Mouse (Mus musculus) neural tube, embryonic 13.5 days (tissue): Measurements from ENCODE around the gene Aes. TPM values are rescaled to one million over a fixed set of nuclear protein-coding genes. Genes with fewer than 3 reads are reported as not detected.

ENCODE experiments used
- ATAC-seq: fragments of 200-750 bp; cut with Nextera tagmentation; 2 replicates; pipeline ENCODE4 v1.8.0; 2017; ENCODE audit warnings: low read depth, mild to moderate bottlenecking, moderate TSS enrichment, moderate library complexity
- H3K27ac ChIP-seq: fragments of 300-500 bp; sonication (generic); replicated peaks from 2 replicates; pipeline ENCODE4 v1.5.1; 2015; ENCODE audit warnings: moderate library complexity, mild to moderate bottlenecking, inconsistent platforms
- H3K27me3 ChIP-seq: fragments of 300-500 bp; sonication (generic); 2 replicates; pipeline ENCODE4 v1.6.1; 2015; ENCODE audit warnings: mild to moderate bottlenecking, inconsistent platforms
- H3K36me3 ChIP-seq: fragments of 300-500 bp; sonication (generic); 2 replicates; pipeline ENCODE4 v1.6.1; 2015; ENCODE audit warnings: mild to moderate bottlenecking, inconsistent platforms
- H3K4me1 ChIP-seq: fragments of 300-500 bp; sonication (generic); replicated peaks from 2 replicates; pipeline ENCODE4 v1.6.1; 2015; ENCODE audit warnings: inconsistent platforms
- H3K4me2 ChIP-seq: fragments of 300-500 bp; sonication (generic); 2 replicates; pipeline ENCODE4 v1.6.1; 2015; ENCODE audit warnings: inconsistent platforms, mild to moderate bottlenecking, moderate library complexity
- H3K4me3 ChIP-seq: fragments of 300-500 bp; sonication (generic); 2 replicates; pipeline ENCODE4 v1.5.1; 2015; ENCODE audit warnings: mild to moderate bottlenecking, inconsistent platforms
- H3K9ac ChIP-seq: fragments of 300-500 bp; sonication (generic); 2 replicates; pipeline ENCODE4 v1.6.1; 2015; ENCODE audit warnings: moderate library complexity, mild to moderate bottlenecking, inconsistent platforms
- H3K9me3 ChIP-seq: fragments of 300-500 bp; sonication (generic); 2 replicates; pipeline ENCODE4 v1.6.1; 2016; ENCODE audit warnings: inconsistent platforms
- WGBS: fragments of 180-500 bp; shearing (Covaris S2); methylation state at CpG from one replicate; pipeline ENCODE4 v1.1.7; 2015; 5-methylcytosine and 5-hydroxymethylcytosine counted together
- polyA plus RNA-seq: library from polyadenylated mRNA; unstranded; fragments of >200 nt; fragmentation: Nextera tagmentation; extraction: Ambion mirVana; gene quantifications from 2 replicates; pipeline ENCODE4 v1.2.1, GENCODE M21; 2015

Aes gene
- polyA plus RNA-seq, 1 experiment from 2014 or later = 635 TPM

GRCm38 (mm10) chr10:81562411-81562810, 3.1 kb downstream of the Aes start:
- no peak for ATAC-seq
- Histone ChIP-seq H3K36me3 (peaks cover 55% of the 10 kb centered on the region), H3K27ac (no peak overlapping the region)

GRCm38 (mm10) chr10:81563481-81563880, 4.2 kb downstream of the Aes start:
- H3K4me3 ChIP-seq = 0 out of 2 replicates have a peak overlapping the region, but pooled peaks have one; percentile 24
- H3K4me2 ChIP-seq = peak overlapping the region; percentile 45
- peaks cover 55% of the 10 kb centered on the region for H3K36me3 ChIP-seq
- H3K27me3 ChIP-seq = peaks cover 33% of the 10 kb centered on the region
- no peaks in the 10 kb centered on the region for H3K9me3 ChIP-seq
- H3K9ac ChIP-seq = peak overlapping the region; percentile 58
- no peak overlapping the region for H3K27ac ChIP-seq
- WGBS = 36% methylated on average over 6 of the region's 6 CpGs
- peaks cover 66% of the 10 kb centered on the region for H3K4me1 ChIP-seq
- no peak for ATAC-seq

More at GRCm38 (mm10) chr10:81562411-81562810, 3.1 kb downstream of the Aes start:
- H3K4me3 ChIP-seq = peak overlapping the region; percentile 2; the same call in 1 of the 2 replicates
- H3K9ac ChIP-seq = peak overlapping the region; percentile 35
- no peaks in the 10 kb centered on the region for H3K9me3 ChIP-seq
- H3K4me2 ChIP-seq = peak overlapping the region; percentile 30
- H3K27me3 ChIP-seq = peaks cover 29% of the 10 kb centered on the region
- WGBS = 73% methylated on average over 6 of the region's 6 CpGs
- peaks cover 58% of the 10 kb centered on the region for H3K4me1 ChIP-seq

- Histone ChIP-seq H3K27ac (peak overlapping the region; percentile 46; the same call in 1 of the 2 replicates), H3K36me3 (peaks cover 55% of the 10 kb centered on the region), H3K4me2 (peak overlapping the region; percentile 45), H3K4me3 (peak overlapping the region; percentile 24), H3K4me1 (peaks cover 68% of the 10 kb centered on the region), H3K9ac (peak overlapping the region; percentile 58), H3K27me3 (peaks cover 35% of the 10 kb centered on the region), H3K9me3 (no peaks in the 10 kb centered on the region)
- ATAC-seq = no peak
- 4% methylated on average over 10 of the region's 10 CpGs for WGBS
Observed at GRCm38 (mm10) chr10:81564216-81564615, 4.9 kb downstream of the Aes start.

DNA sequence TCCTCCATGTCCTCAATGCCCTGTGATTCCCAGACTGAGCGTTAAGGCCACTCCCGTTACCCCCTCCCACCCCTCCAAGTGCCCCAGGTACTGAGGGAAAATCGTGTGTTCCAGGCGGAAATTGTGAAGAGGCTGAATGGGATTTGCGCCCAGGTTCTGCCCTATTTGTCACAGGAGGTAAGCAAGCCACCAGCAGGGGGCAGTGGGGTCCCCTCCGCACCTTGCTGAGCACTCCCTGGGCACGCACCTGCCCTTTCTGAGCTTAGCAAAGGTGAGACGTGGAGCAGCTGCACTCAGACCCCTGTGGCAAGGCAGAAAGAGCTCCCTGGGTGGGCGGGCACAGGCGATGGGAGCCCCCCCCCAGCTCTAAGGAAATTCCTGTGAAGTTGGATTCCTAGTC, 5.4 kb downstream of the Aes start:
- WGBS = 21% methylated on average over 10 of the region's 10 CpGs
- Histone ChIP-seq H3K9me3 (no peaks in the 10 kb centered on the region), H3K9ac (0 out of 2 replicates have a peak overlapping the region, but pooled peaks have one; percentile 58), H3K27ac (no peak overlapping the region), H3K27me3 (peaks cover 39% of the 10 kb centered on the region), H3K36me3 (peaks cover 55% of the 10 kb centered on the region), H3K4me3 (no peak overlapping the region), H3K4me1 (peaks cover 73% of the 10 kb centered on the region), H3K4me2 (no peak overlapping the region)
- no peak for ATAC-seq

GRCm38 (mm10) chr10:81565257-81566228, 6.3 kb downstream of the Aes start:
- Histone ChIP-seq H3K27ac (no peak overlapping the region), H3K4me2 (no peak overlapping the region), H3K9me3 (no peaks in the 10 kb centered on the region), H3K27me3 (peaks cover 39% of the 10 kb centered on the region), H3K9ac (no peak overlapping the region), H3K36me3 (peaks cover 55% of the 10 kb centered on the region), H3K4me3 (no peak overlapping the region), H3K4me1 (peaks cover 77% of the 10 kb centered on the region)
- WGBS = 41% methylated on average over 20 of the region's 20 CpGs
- no peak for ATAC-seq

DNA sequence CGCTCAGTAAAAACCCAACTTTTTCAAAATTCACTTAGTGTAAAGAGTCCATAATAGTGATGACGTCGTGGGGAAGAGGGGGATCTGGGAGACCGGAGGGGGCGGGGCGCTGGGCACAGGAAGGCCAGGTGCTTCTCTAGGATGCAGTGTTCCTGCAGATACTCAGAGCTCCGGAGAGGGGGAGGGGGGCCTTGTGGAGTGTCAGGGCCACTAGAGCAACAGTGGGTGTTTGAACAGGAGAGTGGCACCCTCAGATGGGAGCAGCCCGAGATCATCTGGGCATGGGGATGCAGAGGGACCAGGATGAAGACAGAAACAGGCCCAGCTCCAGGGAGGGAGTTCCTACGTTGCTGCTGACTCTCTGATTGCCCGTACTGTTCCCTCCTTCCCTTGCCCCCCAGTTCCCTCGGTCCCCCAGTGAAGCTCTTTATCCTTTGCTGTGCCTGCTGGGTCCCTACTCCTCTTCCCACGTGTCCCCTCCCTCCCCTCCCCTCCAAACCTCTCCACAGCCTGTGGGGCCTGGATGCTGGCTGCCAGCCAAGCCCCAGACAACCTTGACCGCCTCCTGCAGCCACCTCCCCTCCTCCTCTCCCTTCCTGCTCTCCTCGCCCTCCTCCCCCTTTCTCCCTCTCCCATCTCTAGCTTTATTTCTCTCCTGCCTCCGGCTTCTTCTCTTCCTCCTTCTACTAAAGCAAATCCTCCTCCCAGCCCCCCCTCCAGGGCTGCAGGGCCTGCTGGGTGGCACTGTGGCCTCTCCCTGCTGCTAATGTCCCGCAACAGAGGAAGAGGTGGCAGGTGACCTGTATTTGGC, 9.3 kb downstream of the Aes start:
- peak overlapping the region; percentile 86 for H3K27ac ChIP-seq
- H3K4me2 ChIP-seq = peak overlapping the region; percentile 25
- peaks cover 69% of the 10 kb centered on the region for H3K4me1 ChIP-seq
- H3K9ac ChIP-seq = peak overlapping the region; percentile 49
- no peak overlapping the region for H3K4me3 ChIP-seq
- no peaks in the 10 kb centered on the region for H3K9me3 ChIP-seq
- peaks cover 56% of the 10 kb centered on the region for H3K27me3 ChIP-seq
- ATAC-seq = peak; percentile 1; the same call in 1 of the 2 replicates
- 8% methylated on average over 15 of the region's 16 CpGs for WGBS
- peaks cover 37% of the 10 kb centered on the region for H3K36me3 ChIP-seq

DNA sequence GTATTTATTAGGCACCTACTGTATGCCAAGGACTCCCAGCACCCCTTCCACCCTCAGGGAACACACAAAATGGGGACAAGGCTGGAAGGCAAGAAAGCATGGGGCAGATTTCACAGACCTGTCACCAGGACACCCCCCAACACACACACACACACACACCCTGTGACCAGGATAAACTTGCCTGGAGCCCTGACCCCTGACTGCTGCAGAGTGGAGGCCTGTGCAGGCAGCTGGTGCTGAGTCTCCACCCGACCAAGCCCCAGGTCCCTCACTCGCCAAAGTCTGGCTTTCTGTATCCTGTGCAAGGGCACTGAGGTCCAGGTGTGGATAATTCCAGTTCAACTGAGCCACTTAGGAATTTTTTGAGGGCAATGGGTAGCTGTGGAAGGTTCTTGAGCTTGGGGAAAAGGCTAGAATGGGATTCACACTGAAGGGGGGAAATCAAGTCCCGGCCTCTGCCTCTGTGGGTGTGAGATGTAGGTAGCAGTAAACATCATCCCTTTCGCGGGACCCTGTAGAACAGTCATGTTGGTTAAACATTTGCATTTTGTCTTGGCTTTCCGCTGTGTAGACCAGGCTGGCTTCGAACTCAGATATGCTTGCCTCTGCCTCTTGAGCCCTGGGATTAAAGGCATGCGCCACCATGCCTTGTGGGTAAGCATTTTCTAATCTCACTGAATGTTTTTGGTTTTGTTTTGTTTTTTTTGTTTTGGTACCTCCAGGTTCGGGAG, 10.4 kb downstream of the Aes start:
- H3K36me3 ChIP-seq = peaks cover 26% of the 10 kb centered on the region
- no peak overlapping the region for H3K4me3 ChIP-seq
- H3K27me3 ChIP-seq = peaks cover 66% of the 10 kb centered on the region
- peak overlapping the region; percentile 75; the same call in 1 of the 2 replicates for H3K4me2 ChIP-seq
- peaks cover 69% of the 10 kb centered on the region for H3K4me1 ChIP-seq
- ATAC-seq = no peak
- H3K9ac ChIP-seq = no peak overlapping the region; the same call in 1 of the 2 replicates
- WGBS = 49% methylated on average over 9 of the region's 9 CpGs
- H3K27ac ChIP-seq = peak overlapping the region; percentile 86
- no peaks in the 10 kb centered on the region for H3K9me3 ChIP-seq

- Histone ChIP-seq H3K4me3 (peak overlapping the region; percentile 35), H3K27ac (peak overlapping the region; percentile 86), H3K9ac (peak overlapping the region; percentile 54), H3K4me1 (peaks cover 69% of the 10 kb centered on the region), H3K27me3 (peaks cover 60% of the 10 kb centered on the region), H3K9me3 (no peaks in the 10 kb centered on the region), H3K4me2 (peak overlapping the region; percentile 75), H3K36me3 (peaks cover 20% of the 10 kb centered on the region)
- 0% methylated on average over 9 of the region's 11 CpGs for WGBS
- ATAC-seq = peak; percentile 13
Observed at GRCm38 (mm10) chr10:81570238-81570800, 11.0 kb downstream of the Aes start.

DNA sequence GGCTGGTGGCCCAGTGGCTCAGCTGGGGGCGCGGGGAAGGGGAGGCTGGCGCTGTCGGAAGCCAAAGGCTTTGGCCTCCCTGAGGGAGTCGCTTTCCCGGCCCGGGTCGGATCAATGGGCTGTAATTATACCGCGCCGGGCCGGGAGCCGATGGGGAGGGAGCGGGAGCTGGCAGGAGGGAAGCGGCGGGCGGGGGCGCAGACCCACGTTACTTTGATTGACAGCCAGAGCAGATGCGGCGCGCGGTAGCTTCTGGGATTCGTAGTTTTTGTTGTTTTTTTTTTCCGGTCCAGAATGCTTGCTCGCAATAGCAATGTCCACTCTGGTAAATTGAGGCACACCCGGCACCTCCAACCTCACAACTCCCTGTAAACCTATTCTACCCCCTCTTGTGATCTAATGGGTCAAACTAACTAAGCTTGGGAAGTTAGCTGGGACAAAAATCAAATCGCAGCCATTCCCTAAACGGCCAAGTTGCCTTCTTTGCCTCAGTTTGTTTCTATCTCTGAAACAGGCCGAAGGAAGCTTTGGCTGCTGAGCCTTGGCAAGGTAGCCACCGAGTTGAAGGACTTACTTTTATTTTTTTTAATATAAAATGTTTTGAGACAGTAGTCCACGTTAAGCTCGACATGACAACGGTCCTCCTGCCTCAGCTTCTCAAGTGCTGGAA, 11.7 kb downstream of the Aes start:
- Histone ChIP-seq H3K9me3 (no peaks in the 10 kb centered on the region), H3K27me3 (peaks cover 59% of the 10 kb centered on the region), H3K4me3 (peak overlapping the region; percentile 35), H3K4me1 (peaks cover 74% of the 10 kb centered on the region), H3K36me3 (peaks cover 13% of the 10 kb centered on the region), H3K9ac (peak overlapping the region; percentile 54), H3K27ac (peak overlapping the region; percentile 86), H3K4me2 (peak overlapping the region; percentile 75)
- WGBS = under 1% methylated on average over 34 of the region's 34 CpGs
- peak; percentile 67 for ATAC-seq

- peaks cover 59% of the 10 kb centered on the region for H3K27me3 ChIP-seq
- 2% methylated on average over 18 of the region's 18 CpGs for WGBS
Observed at GRCm38 (mm10) chr10:81571501-81571876, 12.2 kb downstream of the Aes start.

More at GRCm38 (mm10) chr10:81571501-81571876, 12.2 kb downstream of the Aes start:
- Histone ChIP-seq H3K4me3 (peak overlapping the region; percentile 35), H3K4me2 (peak overlapping the region; percentile 75), H3K9ac (peak overlapping the region; percentile 50), H3K36me3 (peaks cover 8% of the 10 kb centered on the region), H3K27ac (peak overlapping the region; percentile 86), H3K4me1 (peaks cover 79% of the 10 kb centered on the region), H3K9me3 (no peaks in the 10 kb centered on the region)
- ATAC-seq = peak; percentile 91
